Mouse (Mus musculus) lung, postnatal 0 days (tissue): ENCODE measurements around the gene Tob2. TPM values are rescaled to one million over a fixed set of nuclear protein-coding genes. Genes with fewer than 3 reads are reported as not detected.
A peak's percentile ranks its signal among the peaks of the same experiment; 100 is the strongest.

Experiments
- ATAC-seq: fragments of 200-750 bp; cut with Nextera tagmentation; 2 replicates; pipeline ENCODE4 v1.8.0; 2017; ENCODE audit warnings: moderate library complexity
- DNase-seq: peaks from one replicate; pipeline ENCODE4 v3.0.0-alpha.2; 2016; ENCODE audit warnings: low spot score
- H3K27ac ChIP-seq: fragments of 300-500 bp; sonication (generic); 2 replicates; pipeline ENCODE4 v1.5.1; 2014; ENCODE audit warnings: antibody characterized with exemption, mild to moderate bottlenecking, low read length, mixed read lengths
- H3K27me3 ChIP-seq: fragments of 300-500 bp; sonication (generic); replicated peaks from 2 replicates; pipeline ENCODE4 v1.6.1; 2014; ENCODE audit warnings: low read length, mixed read lengths; ENCODE audit not compliant: insufficient read depth
- H3K36me3 ChIP-seq: fragments of 300-500 bp; sonication (generic); 2 replicates; pipeline ENCODE4 v1.6.1; 2014; ENCODE audit warnings: low read length, mixed read lengths; ENCODE audit not compliant: insufficient read depth
- H3K4me1 ChIP-seq: fragments of 300-500 bp; sonication (generic); 2 replicates; pipeline ENCODE4 v1.6.1; 2014; ENCODE audit warnings: antibody characterized with exemption, low read depth, low read length, mixed read lengths; ENCODE audit not compliant: insufficient read depth
- H3K4me2 ChIP-seq: fragments of 300-500 bp; sonication (generic); replicated peaks from 2 replicates; pipeline ENCODE4 v1.6.1; 2014; ENCODE audit warnings: low read depth, mild to moderate bottlenecking, low read length, moderate library complexity, mixed read lengths
- H3K4me3 ChIP-seq: fragments of 300-500 bp; sonication (generic); 2 replicates; pipeline ENCODE4 v1.5.1; 2014; ENCODE audit warnings: low read depth, low read length
- H3K9ac ChIP-seq: fragments of 300-500 bp; sonication (generic); replicated peaks from 2 replicates; pipeline ENCODE4 v1.6.1; 2014; ENCODE audit warnings: low read depth, mild to moderate bottlenecking
- H3K9me3 ChIP-seq: fragments of 300-500 bp; sonication (generic); 2 replicates; pipeline ENCODE4 v1.6.1; 2016; ENCODE audit warnings: low read length, mixed read lengths
- CTCF ChIP-seq: IDR thresholded peaks from 2 replicates; pipeline ENCODE4 v1.5.1; 2016; ENCODE audit warnings: antibody characterized with exemption, mild to moderate bottlenecking
- EP300 ChIP-seq: IDR thresholded peaks from 2 replicates; pipeline ENCODE4 v1.6.1; 2016; ENCODE audit warnings: antibody characterized with exemption, mild to moderate bottlenecking, control low read depth
- WGBS: fragments of 180-500 bp; shearing (Covaris S2); extraction: QIAGEN DNeasy Blood & Tissue Kit; methylation state at CpG from one replicate; pipeline ENCODE4 v1.1.7; 2014; 5-methylcytosine and 5-hydroxymethylcytosine counted together
- polyA plus RNA-seq: library from polyadenylated mRNA; unstranded; fragments of >200 nt; fragmentation: Nextera tagmentation; extraction: Ambion mirVana; gene quantifications from 2 replicates; pipeline ENCODE4 v1.2.1, GENCODE M21; 2015

Gene Tob2
- polyA plus RNA-seq, 1 experiment from 2014 or later: 30.0 TPM

- H3K9me3 ChIP-seq: no peaks in the 10 kb centered on the region
- no peaks in the 10 kb centered on the region; the same call in 1 of the 2 replicates for H3K36me3 ChIP-seq
- ATAC-seq: no peak
- WGBS: 86% methylated on average over 7 of the region's 7 CpGs
- no peak overlapping the region for H3K9ac ChIP-seq
- peaks cover 14% of the 10 kb centered on the region; the same call in 1 of the 2 replicates for H3K4me1 ChIP-seq
- H3K27me3 ChIP-seq: no peaks in the 10 kb centered on the region
- H3K27ac ChIP-seq: no peak overlapping the region
- DNase-seq: no peak
- H3K4me2 ChIP-seq: no peak overlapping the region
- TF ChIP-seq EP300 (no peak), CTCF (no peak)
- no peak overlapping the region for H3K4me3 ChIP-seq
Measured at GRCm38 (mm10) chr15:81842275-81842674, 16.3 kb downstream of the Tob2 start.

DNA sequence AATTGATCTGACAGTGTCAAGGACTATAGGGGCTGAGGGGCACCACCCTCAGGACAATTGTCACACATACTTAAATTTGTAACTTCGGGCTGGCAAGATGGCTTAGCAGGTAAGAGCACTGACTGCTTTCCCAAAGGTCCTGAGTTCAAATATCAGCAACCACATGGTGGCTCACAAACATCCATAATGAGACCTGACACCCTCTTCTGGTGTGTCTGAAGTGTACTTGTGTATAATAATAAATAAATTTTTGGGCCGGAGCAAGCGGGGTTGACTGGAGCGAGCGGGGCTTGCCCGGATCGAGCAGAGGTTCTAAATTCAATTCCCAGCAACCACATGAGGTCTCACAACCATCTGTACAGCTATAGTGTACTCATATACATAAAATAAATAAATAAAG lies 18.3 kb downstream of the Tob2 start:
- no peaks in the 10 kb centered on the region for H3K36me3 ChIP-seq
- DNase-seq (no peak), ATAC-seq (no peak)
- no peak overlapping the region for H3K4me3 ChIP-seq
- no peak overlapping the region; the same call in 1 of the 2 replicates for H3K9ac ChIP-seq
- H3K27ac ChIP-seq: peak overlapping the region; percentile 88
- H3K4me1 ChIP-seq: peaks cover 28% of the 10 kb centered on the region; the same call in 1 of the 2 replicates
- H3K4me2 ChIP-seq: no peak overlapping the region
- WGBS: 68% methylated on average over 7 of the region's 7 CpGs
- no peak for TF ChIP-seq EP300
- TF ChIP-seq CTCF: no peak
- no peaks in the 10 kb centered on the region for H3K27me3 ChIP-seq
- H3K9me3 ChIP-seq: no peaks in the 10 kb centered on the region

DNA sequence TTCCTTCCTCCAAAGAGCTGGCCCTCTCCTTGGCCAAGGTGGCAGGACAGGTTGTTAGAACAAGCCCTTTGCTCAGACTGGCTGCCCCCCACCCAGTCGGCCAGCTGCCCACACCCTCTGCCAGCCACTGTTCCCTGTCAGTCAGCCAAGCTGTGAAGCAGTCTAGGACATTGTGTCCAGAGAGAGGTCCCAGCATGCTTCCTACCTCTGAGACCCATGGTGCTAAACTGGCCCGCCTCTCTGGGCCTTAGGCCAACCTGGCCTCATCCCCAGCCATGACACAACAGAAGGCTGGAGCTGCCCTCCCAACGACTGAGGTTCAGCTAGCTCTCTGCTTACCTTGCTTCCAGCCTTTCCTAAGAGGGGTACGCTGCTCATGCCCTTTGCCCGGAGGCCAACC lies 19.0 kb downstream of the Tob2 start:
- Histone ChIP-seq H3K4me3 (no peak overlapping the region), H3K4me2 (no peak overlapping the region), H3K27me3 (no peaks in the 10 kb centered on the region), H3K27ac (peak overlapping the region; percentile 88), H3K9ac (no peak overlapping the region; the same call in 1 of the 2 replicates), H3K4me1 (peaks cover 28% of the 10 kb centered on the region; the same call in 1 of the 2 replicates), H3K36me3 (no peaks in the 10 kb centered on the region), H3K9me3 (no peaks in the 10 kb centered on the region)
- DNase-seq (peak; percentile 96), ATAC-seq (peak; percentile 89)
- TF ChIP-seq EP300 (peak; percentile 94), CTCF (no peak)
- WGBS: 24% methylated on average over 5 of the region's 5 CpGs

DNA sequence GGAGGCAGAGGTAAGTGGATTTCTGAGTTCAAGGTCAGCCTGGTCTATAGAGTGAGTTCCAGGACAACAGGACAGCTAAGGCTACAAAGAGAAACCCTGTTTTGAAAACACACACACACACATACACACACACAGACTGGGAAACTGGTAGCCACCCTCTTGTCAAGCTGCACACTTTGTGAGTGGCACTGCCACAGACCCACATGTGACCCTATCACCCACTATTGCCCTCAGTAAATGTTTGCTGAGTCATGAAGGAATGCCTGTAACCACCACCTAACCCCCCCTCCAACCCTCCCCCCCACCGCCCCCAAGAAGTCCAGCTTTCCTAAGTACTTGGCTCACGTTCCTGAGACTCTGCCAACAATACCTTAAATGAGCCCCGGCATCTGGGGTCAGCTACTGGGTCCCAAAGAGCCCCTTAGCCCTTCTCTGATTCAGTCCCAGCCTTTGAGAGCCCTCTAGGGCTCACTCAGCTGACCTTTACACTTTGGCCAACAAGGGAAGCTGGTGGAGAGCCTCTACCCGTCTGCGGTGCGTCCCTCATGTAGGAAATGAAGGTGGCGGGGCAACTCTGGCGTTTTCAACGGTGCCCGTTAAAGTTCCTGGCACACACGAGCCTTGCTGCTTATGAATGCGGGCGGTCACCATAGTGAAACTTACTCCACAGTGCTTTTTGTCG lies 19.9 kb downstream of the Tob2 start:
- DNase-seq: peak; percentile 73
- H3K36me3 ChIP-seq: no peaks in the 10 kb centered on the region
- TF ChIP-seq CTCF (no peak), EP300 (peak; percentile 63; the same call in 1 of the 2 replicates)
- peak overlapping the region; percentile 88 for H3K27ac ChIP-seq
- no peak overlapping the region for H3K4me3 ChIP-seq
- 49% methylated on average over 14 of the region's 14 CpGs for WGBS
- no peaks in the 10 kb centered on the region for H3K9me3 ChIP-seq
- no peak overlapping the region for H3K9ac ChIP-seq
- ATAC-seq: peak; percentile 18
- H3K27me3 ChIP-seq: no peaks in the 10 kb centered on the region
- peaks cover 28% of the 10 kb centered on the region; the same call in 1 of the 2 replicates for H3K4me1 ChIP-seq
- no peak overlapping the region for H3K4me2 ChIP-seq

- 58% methylated on average over 7 of the region's 7 CpGs for WGBS
- no peak overlapping the region for H3K4me3 ChIP-seq
- H3K9me3 ChIP-seq: no peaks in the 10 kb centered on the region
- no peak for ATAC-seq
- TF ChIP-seq CTCF (no peak), EP300 (no peak)
- peak overlapping the region; percentile 68 for H3K27ac ChIP-seq
- H3K4me1 ChIP-seq: peaks cover 28% of the 10 kb centered on the region; the same call in 1 of the 2 replicates
- H3K36me3 ChIP-seq: no peaks in the 10 kb centered on the region
- H3K27me3 ChIP-seq: no peaks in the 10 kb centered on the region
- no peak overlapping the region for H3K9ac ChIP-seq
- no peak for DNase-seq
- peak overlapping the region; percentile 58 for H3K4me2 ChIP-seq
Measured at GRCm38 (mm10) chr15:81836966-81837920, 21.4 kb downstream of the Tob2 start.
